Mouse (Mus musculus) MEL (cell line): ENCODE data around the gene Psmb9. TPM values are rescaled to one million over a fixed set of nuclear protein-coding genes. Genes with fewer than 3 reads are reported as not detected.

Experiments
- DNase-seq: peaks from one replicate; pipeline ENCODE4 v3.0.0; 2011; ENCODE audit warnings: low read depth, low spot score
- H3K27ac ChIP-seq: 2 replicates; pipeline ENCODE4 v1.5.1; 2012; ENCODE audit warnings: low read depth, mild to moderate bottlenecking, control low read depth, low read length, moderate library complexity; ENCODE audit not compliant: control insufficient read depth
- H3K27me3 ChIP-seq, 2 experiments: fragments of 150-350 bp in 1 of 2; sonication (generic) in 1 of 2; 2 replicates each; pipeline ENCODE4 v1.6.1; 2012; ENCODE audit warnings: low read length in 2 of 2, mild to moderate bottlenecking in 2 of 2, improper control_type of control experiment in 1 of 2, moderate library complexity in 1 of 2; ENCODE audit not compliant: insufficient read depth in 2 of 2, control insufficient read depth in 1 of 2
- H3K36me3 ChIP-seq, 2 experiments: 2 replicates each; pipeline ENCODE4 v1.6.1; 2012 to 2014; ENCODE audit warnings: low read length in 2 of 2, improper control_type of control experiment in 1 of 2, inconsistent platforms in 1 of 2, mild to moderate bottlenecking in 1 of 2; ENCODE audit not compliant: insufficient read depth in 2 of 2, control insufficient read depth in 1 of 2
- H3K4me1 ChIP-seq, 2 experiments: fragments of 150-350 bp in 1 of 2; sonication (generic) in 1 of 2; 2 replicates each; pipeline ENCODE4 v1.6.1; 2012; ENCODE audit warnings: low read length in 2 of 2, improper control_type of control experiment in 1 of 2, mild to moderate bottlenecking in 1 of 2; ENCODE audit not compliant: insufficient read depth in 2 of 2, control insufficient read depth in 1 of 2
- H3K4me3 ChIP-seq, 2 experiments: fragments of 150-350 bp in 1 of 2; sonication (generic) in 1 of 2; 2 replicates each; pipeline ENCODE4 v1.5.1; 2012; ENCODE audit warnings: low read depth in 2 of 2, low read length in 2 of 2, mild to moderate bottlenecking in 2 of 2, moderate library complexity in 2 of 2, control low read depth in 1 of 2, improper control_type of control experiment in 1 of 2; ENCODE audit not compliant: control insufficient read depth in 1 of 2, insufficient read depth in 1 of 2
- H3K79me2 ChIP-seq: 2 replicates; pipeline ENCODE4 v1.6.1; 2012; ENCODE audit warnings: mild to moderate bottlenecking, low read length, moderate library complexity; ENCODE audit not compliant: control insufficient read depth, poor library complexity, insufficient read depth
- H3K9ac ChIP-seq: 2 replicates; pipeline ENCODE4 v1.6.1; 2012; ENCODE audit warnings: low read depth, mild to moderate bottlenecking, control low read depth, low read length, moderate library complexity; ENCODE audit not compliant: control insufficient read depth, poor library complexity, severe bottlenecking
- H3K9me3 ChIP-seq: fragments of 150-350 bp; sonication (generic); replicated peaks from 2 replicates; pipeline ENCODE4 v1.6.1; 2012; ENCODE audit warnings: mild to moderate bottlenecking, low read length, improper control_type of control experiment, moderate library complexity; ENCODE audit not compliant: insufficient read depth
- CHD1 ChIP-seq: IDR thresholded peaks from 2 replicates; pipeline ENCODE4 v1.6.1; 2012; ENCODE audit warnings: low read depth, mild to moderate bottlenecking, inconsistent platforms, low read length, improper control_type of control experiment
- CHD2 ChIP-seq: IDR thresholded peaks from 2 replicates; pipeline ENCODE4 v1.6.1; 2011; ENCODE audit warnings: low read length, improper control_type of control experiment
- ETS1 ChIP-seq: IDR thresholded peaks from 2 replicates; pipeline ENCODE4 v1.6.1; 2012; ENCODE audit warnings: low read depth, mild to moderate bottlenecking, inconsistent platforms, low read length, improper control_type of control experiment, moderate library complexity
- GABPA ChIP-seq: IDR thresholded peaks from 2 replicates; pipeline ENCODE4 v1.6.1; 2012; ENCODE audit warnings: low read depth, mild to moderate bottlenecking, inconsistent platforms, low read length, improper control_type of control experiment, moderate library complexity
- HCFC1 ChIP-seq: IDR thresholded peaks from 2 replicates; pipeline ENCODE4 v1.6.1; 2012; ENCODE audit warnings: low read depth, mild to moderate bottlenecking, inconsistent platforms, low read length, improper control_type of control experiment, moderate library complexity
- JUND ChIP-seq: IDR thresholded peaks from 2 replicates; pipeline ENCODE4 v1.6.1; 2011; ENCODE audit warnings: low read depth, mild to moderate bottlenecking, improper control_type of control experiment, low read length
- MAFK ChIP-seq: IDR thresholded peaks from 2 replicates; pipeline ENCODE4 v1.6.1; 2011; ENCODE audit warnings: low read depth, mild to moderate bottlenecking, low read length, improper control_type of control experiment, borderline replicate concordance
- MAZ ChIP-seq: IDR thresholded peaks from 2 replicates; pipeline ENCODE4 v1.6.1; 2012; ENCODE audit warnings: low read depth, mild to moderate bottlenecking, inconsistent platforms, low read length, improper control_type of control experiment
- MEF2A ChIP-seq: IDR thresholded peaks from 2 replicates; pipeline ENCODE4 v1.6.1; 2014; ENCODE audit warnings: low read depth, mild to moderate bottlenecking, inconsistent platforms, low read length, improper control_type of control experiment; ENCODE audit not compliant: poor library complexity, insufficient replicate concordance, severe bottlenecking; ENCODE audit errors: extremely low read depth
- MYB ChIP-seq: IDR thresholded peaks from 2 replicates; pipeline ENCODE4 v1.6.1; 2011; ENCODE audit warnings: mild to moderate bottlenecking, low read depth, low read length, improper control_type of control experiment
- MYC ChIP-seq: IDR thresholded peaks from 2 replicates; pipeline ENCODE4 v1.6.1; 2011; ENCODE audit warnings: low read depth, mild to moderate bottlenecking, low read length, improper control_type of control experiment, moderate library complexity
- NELFE ChIP-seq: IDR thresholded peaks from 2 replicates; pipeline ENCODE4 v1.6.1; 2011; ENCODE audit warnings: low read depth, low read length, improper control_type of control experiment
- POLR2A ChIP-seq, 2 experiments: IDR thresholded peaks; 2 replicates each; pipeline ENCODE4 v1.6.1; 2011 to 2012; ENCODE audit warnings: low read length in 2 of 2, mild to moderate bottlenecking in 2 of 2, control low read depth in 1 of 2, improper control_type of control experiment in 1 of 2, low read depth in 1 of 2, moderate library complexity in 1 of 2; ENCODE audit not compliant: control insufficient read depth in 1 of 2, insufficient read depth in 1 of 2, poor library complexity in 1 of 2
- SIN3A ChIP-seq: IDR thresholded peaks from 2 replicates; pipeline ENCODE4 v1.6.1; 2012; ENCODE audit warnings: low read length, improper control_type of control experiment, inconsistent platforms
- TAL1 ChIP-seq: IDR thresholded peaks from 2 replicates; pipeline ENCODE4 v1.6.1; 2012; ENCODE audit warnings: mild to moderate bottlenecking, inconsistent platforms, low read length, moderate library complexity, mixed read lengths
- TBP ChIP-seq: IDR thresholded peaks from 2 replicates; pipeline ENCODE4 v1.8.0; 2011; ENCODE audit warnings: low read depth, low read length, improper control_type of control experiment
- TCF12 ChIP-seq: IDR thresholded peaks from 2 replicates; pipeline ENCODE4 v1.6.1; 2014; ENCODE audit warnings: low read depth, mild to moderate bottlenecking, inconsistent platforms, low read length, improper control_type of control experiment, moderate library complexity
- USF1 ChIP-seq: IDR thresholded peaks from 2 replicates; pipeline ENCODE4 v1.6.1; 2014; ENCODE audit warnings: low read depth, mild to moderate bottlenecking, inconsistent platforms, low read length, improper control_type of control experiment, moderate library complexity
- ZC3H11A ChIP-seq: IDR thresholded peaks from 2 replicates; pipeline ENCODE4 v1.6.1; 2012; ENCODE audit warnings: low read depth, mild to moderate bottlenecking, inconsistent platforms, low read length, improper control_type of control experiment
- ZKSCAN1 ChIP-seq: IDR thresholded peaks from 2 replicates; pipeline ENCODE4 v1.6.1; 2012; ENCODE audit warnings: low read depth, mild to moderate bottlenecking, inconsistent platforms, low read length, improper control_type of control experiment, moderate library complexity
- ZNF384 ChIP-seq: IDR thresholded peaks from 2 replicates; pipeline ENCODE4 v1.6.1; 2012; ENCODE audit warnings: low read depth, mild to moderate bottlenecking, inconsistent platforms, low read length, improper control_type of control experiment
- polyA plus RNA-seq, 2 experiments: library from polyadenylated mRNA; stranded (reverse) in 1 of 2; unstranded in 1 of 2; fragments of >175 nt in 1 of 2; fragments of >200 nt in 1 of 2; gene quantifications; 2 replicates each; pipeline versions ENCODE4 v1.2.1 to v1.2.4; 2012; ENCODE audit warnings: low replicate concordance in 2 of 2, low read depth in 1 of 2; ENCODE audit not compliant: insufficient read length in 2 of 2, insufficient read depth in 1 of 2, missing spikeins in 1 of 2
- total RNA-seq: library from RNA; depleted of rRNA; stranded (reverse); fragments of 300-350 nt; gene quantifications from 2 replicates; pipeline ENCODE4 v1.2.3, GENCODE M21; 2012

Psmb9 gene
- total and polyA plus RNA-seq, 3 experiments = 14.7 to 24.9 TPM; not detected in 1

GRCm38 (mm10) chr17:34188986-34189385 lies 1.4 kb upstream of the Psmb9 start:
- no peak for DNase-seq
- H3K9ac ChIP-seq = no peak overlapping the region
- no peak overlapping the region for H3K27ac ChIP-seq
- peak overlapping the region in 1 of 2 experiments; percentile 42; a peak in 2 of 4 replicates for H3K4me3 ChIP-seq
- peaks cover 0 to 7% of the 10 kb centered on the region in 2 experiments; a peak in 3 of 4 replicates for H3K36me3 ChIP-seq
- TF ChIP-seq CHD2 = no peak
- no peak for TF ChIP-seq ZC3H11A
- TF ChIP-seq MAFK = no peak
- no peak for TF ChIP-seq HCFC1
- TF ChIP-seq MAZ = no peak
- TF ChIP-seq TBP = no peak
- no peak for TF ChIP-seq ZKSCAN1
- no peak for TF ChIP-seq MYC
- no peak for TF ChIP-seq ZNF384
- TF ChIP-seq MEF2A = no peak
- TF ChIP-seq POLR2A (IDR thresholded peaks at IDR 0.05; ENCODE audit: control insufficient read depth in 1 of 2, insufficient read depth in 1 of 2, low read depth in 1 of 2, low read length in 2 of 2, poor library complexity in 1 of 2) = no peak
- no peak for TF ChIP-seq MYB
- TF ChIP-seq ETS1 = no peak
- no peak for TF ChIP-seq GABPA
- TF ChIP-seq USF1 = no peak
- no peak for TF ChIP-seq TCF12
- TF ChIP-seq CHD1 = no peak
- TF ChIP-seq NELFE = no peak
- no peak for TF ChIP-seq JUND
- peaks cover 10% of the 10 kb centered on the region for H3K79me2 ChIP-seq
- peaks cover 13 to 23% of the 10 kb centered on the region in 2 experiments for H3K4me1 ChIP-seq
- no peaks in the 10 kb centered on the region for H3K9me3 ChIP-seq
- no peaks in the 10 kb centered on the region for H3K27me3 ChIP-seq

GRCm38 (mm10) chr17:34188010-34188409 lies 446 bp upstream of the Psmb9 start:
- Histone ChIP-seq H3K4me1 (peaks cover 16 to 30% of the 10 kb centered on the region in 2 experiments), H3K27ac (peak overlapping the region; percentile 87), H3K36me3 (peaks cover 0 to 8% of the 10 kb centered on the region in 2 experiments; a peak in 3 of 4 replicates)

More at GRCm38 (mm10) chr17:34188010-34188409, 446 bp upstream of the Psmb9 start:
- DNase-seq = peak; percentile 65
- peak overlapping the region; percentile 92 for H3K9ac ChIP-seq
- peak overlapping the region; percentile 79 to 83 for H3K4me3 ChIP-seq
- TF ChIP-seq MYB (no peak), TBP (no peak), CHD1 (0 out of 2 replicates have a peak, but pooled peaks have one; percentile 39), MAFK (no peak), CHD2 (no peak), SIN3A (0 out of 2 replicates have a peak, but pooled peaks have one; percentile 26), TAL1 (peak; percentile 58)
- H3K79me2 ChIP-seq = peaks cover 10% of the 10 kb centered on the region
- no peaks in the 10 kb centered on the region for H3K27me3 ChIP-seq
- no peaks in the 10 kb centered on the region for H3K9me3 ChIP-seq
